Mouse (Mus musculus): ENCODE data around the gene Itgae.

GRCm38 (mm10) chr11:73137116-73137515 lies 46.7 kb downstream of the Itgae start:
- TF ChIP-seq CTCF (IDR thresholded peaks at IDR 0.05; ENCODE audit: low read depth, low read length) = no peak
- no peak for TF ChIP-seq EP300 (IDR thresholded peaks at IDR 0.05; ENCODE audit: insufficient read depth, low read depth, low read length)
- no peak for TF ChIP-seq POLR2A (IDR thresholded peaks at IDR 0.05; ENCODE audit: insufficient read depth, low read length)

All from ES-Bruce4 (cell line).